Mouse (Mus musculus) thymus, postnatal 10 days (tissue): ENCODE data around the gene Clcn2.

Experiments used
- DNase-seq, 2 experiments: peaks; one replicate each; pipeline ENCODE4 v3.0.0; 2021; ENCODE audit warnings: low spot score in 2 of 2

Gene Clcn2

GRCm38 (mm10) chr16:20657661-20658060, 59.9 kb downstream of the Clcn2 start:
- no peak for DNase-seq

GRCm38 (mm10) chr16:20653315-20653714, 64.2 kb downstream of the Clcn2 start:
- no peak for DNase-seq
